Mouse (Mus musculus) midbrain, postnatal 0 days (tissue): ENCODE measurements around the gene Grasp. TPM values are rescaled to one million over a fixed set of nuclear protein-coding genes. Genes with fewer than 3 reads are reported as not detected.
A peak's percentile ranks its signal among the peaks of the same experiment; 100 is the strongest.

Experiments
- ATAC-seq: fragments of 200-750 bp; cut with Nextera tagmentation; 2 replicates; pipeline ENCODE4 v1.8.0; 2017; ENCODE audit warnings: moderate number of reproducible peaks, mild to moderate bottlenecking, moderate TSS enrichment, moderate library complexity; ENCODE audit not compliant: low FRiP score
- DNase-seq: peaks from one replicate; pipeline ENCODE4 v3.0.0-alpha.2; 2015; ENCODE audit warnings: low spot score
- H3K27ac ChIP-seq: fragments of 300-500 bp; sonication (generic); 2 replicates; pipeline ENCODE4 v1.5.1; 2014; ENCODE audit warnings: low read depth, mild to moderate bottlenecking, low read length, mixed read lengths
- H3K27me3 ChIP-seq: fragments of 300-500 bp; sonication (generic); 2 replicates; pipeline ENCODE4 v1.6.1; 2014; ENCODE audit warnings: low read length, control low read depth, mixed read lengths; ENCODE audit not compliant: insufficient read depth
- H3K36me3 ChIP-seq: fragments of 300-500 bp; sonication (generic); 2 replicates; pipeline ENCODE4 v1.6.1; 2014; ENCODE audit warnings: low read length, control low read depth, mixed read lengths; ENCODE audit not compliant: insufficient read depth
- H3K4me1 ChIP-seq: fragments of 300-500 bp; sonication (generic); 2 replicates; pipeline ENCODE4 v1.6.1; 2014; ENCODE audit warnings: mild to moderate bottlenecking, control low read depth, antibody characterized with exemption, low read length, mixed read lengths; ENCODE audit not compliant: insufficient read depth
- H3K4me2 ChIP-seq: fragments of 300-500 bp; sonication (generic); 2 replicates; pipeline ENCODE4 v1.6.1; 2014; ENCODE audit warnings: low read depth, mild to moderate bottlenecking, low read length, mixed read lengths; ENCODE audit not compliant: poor library complexity, severe bottlenecking
- H3K4me3 ChIP-seq: fragments of 300-500 bp; sonication (generic); 2 replicates; pipeline ENCODE4 v1.5.1; 2014; ENCODE audit warnings: low read depth, mild to moderate bottlenecking, low read length, moderate library complexity
- H3K9ac ChIP-seq: fragments of 300-500 bp; sonication (generic); replicated peaks from 2 replicates; pipeline ENCODE4 v1.6.1; 2014; ENCODE audit warnings: mild to moderate bottlenecking, low read length, moderate library complexity, mixed read lengths; ENCODE audit not compliant: poor library complexity, severe bottlenecking
- H3K9me3 ChIP-seq: fragments of 300-500 bp; sonication (generic); 2 replicates; pipeline ENCODE4 v1.6.1; 2016; ENCODE audit warnings: low read length, control low read depth
- CTCF ChIP-seq: IDR thresholded peaks from 2 replicates; pipeline ENCODE4 v1.5.1; 2016; ENCODE audit warnings: antibody characterized with exemption, mild to moderate bottlenecking
- WGBS: fragments of 180-500 bp; shearing (Covaris S2); extraction: QIAGEN DNeasy Blood & Tissue Kit; methylation state at CpG from one replicate; pipeline ENCODE4 v1.1.7; 2014; 5-methylcytosine and 5-hydroxymethylcytosine counted together
- polyA plus RNA-seq: library from polyadenylated mRNA; unstranded; fragments of >200 nt; fragmentation: Nextera tagmentation; extraction: Ambion mirVana; gene quantifications from 2 replicates; pipeline ENCODE4 v1.2.1, GENCODE M21; 2015
- total RNA-seq: library from RNA; depleted of rRNA; stranded (reverse); fragments of >200 nt; gene quantifications from 2 replicates; pipeline ENCODE4 v1.2.3, GENCODE M21; 2014

Grasp gene
- total and polyA plus RNA-seq, 2 experiments from 2014 or later, result 1.9 to 7.7 TPM

DNA sequence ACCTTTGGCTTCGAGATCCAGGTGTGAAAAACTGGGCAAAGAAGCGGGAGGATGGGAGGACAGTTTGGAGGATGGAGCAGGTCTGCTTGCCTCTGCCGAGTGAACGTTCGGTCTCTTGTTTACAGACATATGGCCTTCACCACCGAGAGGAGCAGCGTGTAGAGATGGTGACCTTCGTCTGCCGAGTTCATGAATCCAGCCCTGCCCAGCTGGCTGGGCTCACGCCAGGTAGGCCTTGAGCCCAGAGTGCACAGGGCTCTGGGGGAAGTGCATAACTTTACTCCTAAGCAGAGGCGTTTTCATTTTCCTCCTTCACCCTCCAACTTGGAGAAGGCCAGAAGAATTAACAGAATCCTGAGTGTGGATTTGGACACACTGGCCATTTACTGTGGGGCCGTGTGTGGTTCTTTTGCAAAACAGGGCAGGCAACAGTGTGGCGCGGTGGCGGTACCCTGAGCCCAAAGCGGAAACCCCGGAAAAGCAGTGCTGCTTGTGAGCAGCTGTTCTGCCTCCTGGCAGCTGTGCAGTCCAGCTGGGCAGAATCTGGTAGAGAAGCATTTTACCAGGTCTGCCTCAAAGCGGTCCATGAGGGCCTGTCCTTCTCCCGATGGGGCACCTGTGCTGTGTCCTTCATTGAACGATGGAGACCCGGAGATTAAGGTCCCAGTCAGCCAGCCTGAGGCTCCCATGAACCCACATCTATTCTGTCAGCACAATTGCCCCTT lies 5.0 kb downstream of the Grasp start:
- Histone ChIP-seq H3K9me3 (no peaks in the 10 kb centered on the region), H3K27ac (no peak overlapping the region), H3K9ac (no peak overlapping the region), H3K27me3 (no peaks in the 10 kb centered on the region), H3K4me3 (no peak overlapping the region), H3K4me2 (no peak overlapping the region), H3K36me3 (no peaks in the 10 kb centered on the region), H3K4me1 (no peaks in the 10 kb centered on the region)
- TF ChIP-seq CTCF, result no peak
- ATAC-seq (no peak), DNase-seq (no peak)
- WGBS, result 91% methylated on average over 21 of the region's 21 CpGs

DNA sequence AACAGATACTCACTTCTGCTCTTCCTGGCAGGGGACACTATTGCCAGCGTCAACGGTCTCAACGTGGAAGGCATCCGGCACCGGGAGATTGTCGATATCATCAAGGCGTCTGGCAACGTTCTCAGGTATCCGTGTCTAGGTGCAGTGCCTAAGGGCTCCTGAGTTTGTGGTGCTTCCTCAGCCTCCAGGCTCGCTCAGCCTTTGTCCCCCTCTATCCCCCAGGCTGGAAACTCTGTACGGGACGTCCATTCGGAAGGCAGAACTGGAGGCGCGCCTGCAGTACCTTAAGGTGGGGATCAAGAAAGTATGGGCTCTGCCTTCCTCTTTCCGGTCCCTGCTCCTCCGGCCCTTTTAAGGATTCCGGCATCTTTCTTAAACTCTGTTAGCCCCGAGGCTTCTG lies 6.5 kb downstream of the Grasp start:
- Histone ChIP-seq H3K4me2 (no peak overlapping the region), H3K27me3 (no peaks in the 10 kb centered on the region), H3K9me3 (no peaks in the 10 kb centered on the region), H3K36me3 (no peaks in the 10 kb centered on the region), H3K4me3 (no peak overlapping the region), H3K9ac (no peak overlapping the region), H3K27ac (no peak overlapping the region), H3K4me1 (no peaks in the 10 kb centered on the region)
- no peak for ATAC-seq
- no peak for TF ChIP-seq CTCF
- WGBS, result 96% methylated on average over 19 of the region's 19 CpGs
- DNase-seq, result no peak

DNA sequence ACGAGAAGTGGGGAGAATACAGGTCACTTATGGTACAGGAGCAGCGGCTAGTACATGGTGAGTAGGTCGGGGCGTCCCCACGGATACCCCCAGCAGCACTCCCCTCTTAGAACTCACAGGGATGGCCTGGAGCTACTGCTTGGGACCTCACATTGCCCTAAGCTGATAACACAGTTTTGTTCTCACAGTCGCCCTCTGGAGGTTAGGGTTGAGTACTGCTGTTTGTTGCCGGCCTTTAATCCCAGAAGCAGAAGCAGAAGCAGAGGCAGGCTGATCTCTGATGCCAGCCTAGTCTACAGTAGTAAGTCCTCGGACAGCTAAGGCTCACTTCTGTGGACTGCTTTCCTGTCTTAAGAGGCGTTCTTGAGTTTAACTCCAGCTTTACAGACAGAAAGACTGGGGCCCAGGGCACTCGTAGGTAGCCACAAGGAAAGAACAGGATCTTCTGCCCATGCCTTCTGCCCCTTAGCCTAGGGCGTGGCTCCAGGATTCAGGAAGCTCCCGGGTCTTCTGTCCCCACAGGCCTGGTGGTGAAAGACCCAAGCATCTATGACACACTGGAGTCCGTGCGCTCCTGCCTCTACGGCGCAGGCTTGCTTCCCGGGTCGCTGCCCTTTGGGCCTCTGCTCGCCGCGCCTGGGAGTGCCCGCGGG lies 7.1 kb downstream of the Grasp start:
- peak; percentile 56 for TF ChIP-seq CTCF
- H3K9me3 ChIP-seq, result no peaks in the 10 kb centered on the region
- H3K27me3 ChIP-seq, result no peaks in the 10 kb centered on the region
- WGBS, result 90% methylated on average over 23 of the region's 23 CpGs
- peak overlapping the region; percentile 17; the same call in 1 of the 2 replicates for H3K4me3 ChIP-seq
- no peak overlapping the region for H3K27ac ChIP-seq
- no peaks in the 10 kb centered on the region for H3K36me3 ChIP-seq
- H3K4me2 ChIP-seq, result peak overlapping the region; percentile 41
- no peak overlapping the region; the same call in 1 of the 2 replicates for H3K9ac ChIP-seq
- ATAC-seq, result no peak
- no peaks in the 10 kb centered on the region for H3K4me1 ChIP-seq
- DNase-seq, result no peak

DNA sequence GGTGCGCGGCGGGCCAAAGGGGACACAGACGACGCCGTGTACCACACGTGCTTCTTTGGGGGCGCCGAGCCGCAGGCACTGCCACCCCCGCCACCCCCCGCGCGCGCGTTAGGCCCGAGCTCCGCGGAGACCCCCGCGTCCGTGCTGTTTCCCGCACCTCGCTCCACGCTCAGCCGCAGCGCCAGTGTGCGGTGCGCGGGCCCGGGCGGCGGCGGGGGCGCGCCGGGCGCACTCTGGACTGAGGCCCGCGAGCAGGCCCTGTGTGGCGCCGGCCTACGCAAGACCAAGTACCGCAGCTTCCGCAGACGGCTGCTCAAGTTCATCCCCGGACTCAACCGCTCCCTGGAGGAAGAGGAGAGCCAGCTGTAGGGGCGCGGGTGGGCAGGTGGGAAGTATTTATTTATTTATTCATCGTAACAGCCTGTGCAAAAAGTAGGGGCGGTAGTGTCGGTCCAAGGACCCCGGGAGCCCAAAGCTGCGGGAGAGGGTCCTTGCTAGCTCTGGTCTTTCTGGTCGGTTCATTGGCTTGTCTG lies 7.7 kb downstream of the Grasp start:
- no peak for DNase-seq
- Histone ChIP-seq H3K9me3 (no peaks in the 10 kb centered on the region), H3K36me3 (no peaks in the 10 kb centered on the region), H3K4me1 (no peaks in the 10 kb centered on the region), H3K27ac (no peak overlapping the region), H3K4me2 (peak overlapping the region; percentile 41), H3K4me3 (peak overlapping the region; percentile 17; the same call in 1 of the 2 replicates), H3K27me3 (no peaks in the 10 kb centered on the region), H3K9ac (no peak overlapping the region; the same call in 1 of the 2 replicates)
- TF ChIP-seq CTCF, result no peak
- ATAC-seq, result no peak
- 62% methylated on average over 51 of the region's 56 CpGs for WGBS

GRCm38 (mm10) chr15:101232607-101233006 lies 8.6 kb downstream of the Grasp start:
- no peak for TF ChIP-seq CTCF
- WGBS, result 78% methylated on average over 4 of the region's 4 CpGs
- Histone ChIP-seq H3K9me3 (no peaks in the 10 kb centered on the region), H3K36me3 (no peaks in the 10 kb centered on the region), H3K4me3 (no peak overlapping the region), H3K4me2 (no peak overlapping the region), H3K9ac (no peak overlapping the region), H3K27ac (no peak overlapping the region), H3K4me1 (no peaks in the 10 kb centered on the region), H3K27me3 (no peaks in the 10 kb centered on the region)
- DNase-seq (no peak), ATAC-seq (no peak)

GRCm38 (mm10) chr15:101233183-101233582 lies 9.2 kb downstream of the Grasp start:
- no peak for DNase-seq
- H3K27ac ChIP-seq, result no peak overlapping the region
- no peak for TF ChIP-seq CTCF
- no peaks in the 10 kb centered on the region for H3K27me3 ChIP-seq
- no peak for ATAC-seq
- no peaks in the 10 kb centered on the region for H3K4me1 ChIP-seq
- H3K9me3 ChIP-seq, result no peaks in the 10 kb centered on the region
- 87% methylated on average over 3 of the region's 3 CpGs for WGBS
- no peak overlapping the region for H3K4me3 ChIP-seq
- no peak overlapping the region for H3K9ac ChIP-seq
- no peaks in the 10 kb centered on the region for H3K36me3 ChIP-seq
- no peak overlapping the region for H3K4me2 ChIP-seq
